Mouse (Mus musculus): ENCODE results near the gene Zhx3. TPM values are rescaled to one million over a fixed set of nuclear protein-coding genes. Genes with fewer than 3 reads are reported as not detected.

Zhx3 gene
- polyA plus RNA-seq, 1 experiment from 2014 or later, result 14.5 TPM

DNA sequence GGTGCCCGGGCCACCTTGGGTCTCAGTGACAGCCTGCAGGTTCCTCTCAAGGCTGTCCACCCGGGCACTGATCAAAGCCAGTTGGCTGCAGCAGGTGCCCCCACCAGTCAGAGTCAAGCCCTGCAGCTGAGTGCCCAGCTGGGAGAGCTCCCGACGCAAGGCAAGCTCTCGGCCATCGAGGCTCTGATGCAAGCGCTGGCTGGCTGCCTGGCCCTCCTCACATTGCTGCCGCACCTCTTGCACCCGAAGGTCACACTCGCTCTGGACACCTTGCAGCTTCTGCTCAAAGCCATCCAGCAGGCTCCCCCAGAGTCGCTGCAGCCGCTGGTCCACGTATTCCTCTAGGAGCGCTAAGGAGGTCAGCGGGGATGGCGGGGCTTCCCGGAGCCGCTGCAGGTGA is 35.8 kb upstream of the Zhx3 start:
- ATAC-seq (replicated peaks; ENCODE audit: low FRiP score), result no peak
- no peaks in the 10 kb centered on the region for H3K9me3 ChIP-seq (replicated peaks)
- peaks cover 14% of the 10 kb centered on the region for H3K4me1 ChIP-seq
- peaks cover 41% of the 10 kb centered on the region for H3K27me3 ChIP-seq
- no peak overlapping the region for H3K9ac ChIP-seq
- H3K36me3 ChIP-seq, result 0 out of 2 replicates have a peak, but pooled peaks cover 5% of the 10 kb centered on the region
- no peak overlapping the region for H3K27ac ChIP-seq
- H3K4me3 ChIP-seq (replicated peaks), result no peak overlapping the region
- no peak overlapping the region for H3K4me2 ChIP-seq
- 66% methylated on average over 18 of the region's 18 CpGs for whole genome bisulfite sequencing

DNA sequence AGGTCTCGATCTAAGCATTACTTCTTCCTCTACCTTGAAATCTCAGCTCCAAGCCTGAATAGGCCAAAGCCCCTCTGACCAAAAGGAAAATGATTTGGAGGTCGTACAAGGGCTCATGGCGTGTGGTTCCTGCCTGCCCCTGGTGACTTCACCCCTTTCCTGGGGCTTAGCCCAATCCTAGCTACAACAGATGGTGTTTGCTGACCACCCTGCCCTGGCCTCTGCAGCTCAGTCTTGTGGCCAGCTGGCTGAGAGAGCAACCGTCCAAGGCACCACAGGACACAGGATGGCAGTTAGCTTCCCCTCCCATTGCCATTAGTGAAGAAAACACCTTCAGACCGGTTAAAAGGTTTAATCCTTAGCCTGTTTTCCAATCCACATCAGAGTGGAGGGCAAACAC is 33.3 kb upstream of the Zhx3 start:
- Histone ChIP-seq H3K4me2 (no peak overlapping the region), H3K36me3 (0 out of 2 replicates have a peak, but pooled peaks cover 5% of the 10 kb centered on the region), H3K9me3 (replicated peaks) (no peaks in the 10 kb centered on the region), H3K27me3 (peaks cover 17% of the 10 kb centered on the region), H3K4me3 (replicated peaks) (no peak overlapping the region), H3K9ac (no peak overlapping the region), H3K4me1 (no peaks in the 10 kb centered on the region), H3K27ac (no peak overlapping the region)
- WGBS, result 66% methylated on average over 5 of the region's 5 CpGs
- ATAC-seq (replicated peaks; ENCODE audit: low FRiP score), result no peak

DNA sequence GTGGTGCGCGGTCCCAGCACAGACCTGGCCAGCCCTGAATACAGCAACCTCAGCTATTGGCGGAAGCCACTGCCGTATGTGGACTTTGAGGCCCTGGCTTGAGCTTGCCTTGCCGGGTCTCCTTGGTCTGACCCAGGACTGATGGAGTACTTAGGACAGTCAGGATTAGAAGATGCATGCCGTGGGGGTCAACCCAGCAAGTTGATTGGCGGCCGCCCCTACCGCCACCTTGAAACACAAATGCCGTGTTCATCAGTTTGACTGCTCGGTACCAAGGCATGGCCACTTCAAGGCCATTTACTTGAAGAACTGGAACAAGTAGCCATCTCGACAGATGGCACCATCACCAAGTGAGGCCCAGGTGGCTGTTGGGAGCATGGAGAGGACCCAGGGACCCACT is 32.5 kb upstream of the Zhx3 start:
- no peak for ATAC-seq (replicated peaks; ENCODE audit: low FRiP score)
- WGBS, result 95% methylated on average over 12 of the region's 12 CpGs
- no peaks in the 10 kb centered on the region for H3K9me3 ChIP-seq (replicated peaks)
- H3K4me2 ChIP-seq, result no peak overlapping the region
- H3K27ac ChIP-seq, result no peak overlapping the region
- H3K36me3 ChIP-seq, result 0 out of 2 replicates have a peak, but pooled peaks cover 5% of the 10 kb centered on the region
- H3K4me3 ChIP-seq (replicated peaks), result no peak overlapping the region
- H3K4me1 ChIP-seq, result no peaks in the 10 kb centered on the region
- peaks cover 9% of the 10 kb centered on the region for H3K27me3 ChIP-seq
- H3K9ac ChIP-seq, result no peak overlapping the region

DNA sequence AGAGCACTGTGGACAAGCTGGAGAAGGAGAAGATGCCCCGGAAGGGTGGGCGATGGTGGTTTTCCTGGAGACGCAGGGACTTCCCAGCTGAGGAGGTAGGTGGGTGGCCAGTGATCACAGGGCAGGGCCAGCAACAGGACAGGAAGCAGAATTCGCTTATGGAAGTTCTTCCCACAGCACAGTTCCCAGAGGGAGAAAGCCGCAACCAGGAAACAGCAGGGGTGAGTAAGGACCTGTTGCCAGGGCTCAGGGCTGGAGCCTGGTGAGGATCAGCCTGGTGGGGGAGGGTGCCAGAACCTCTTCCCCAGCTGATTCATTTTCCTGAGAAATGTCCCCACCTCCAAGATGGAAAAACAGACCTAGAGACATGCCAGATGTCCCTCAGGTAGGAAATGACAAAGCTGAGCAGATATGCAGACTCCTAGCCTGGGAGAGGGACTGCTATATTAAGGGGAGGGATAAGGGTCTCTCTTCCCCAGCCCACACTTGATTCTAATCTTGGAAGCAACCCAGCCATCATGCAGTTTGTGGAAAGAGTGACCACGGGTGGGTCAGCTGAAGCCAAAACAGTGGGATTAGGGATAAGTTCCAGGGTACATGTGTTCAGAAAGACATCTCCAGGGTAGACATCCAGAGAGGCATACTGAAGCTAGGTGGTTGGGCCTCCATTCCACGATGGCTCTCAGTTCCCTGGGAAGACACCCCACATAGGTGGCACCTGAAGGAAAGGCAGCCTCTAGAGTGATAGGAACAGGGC is 29.0 kb upstream of the Zhx3 start:
- H3K4me2 ChIP-seq, result no peak overlapping the region
- H3K4me3 ChIP-seq (replicated peaks), result no peak overlapping the region
- H3K9me3 ChIP-seq (replicated peaks), result no peaks in the 10 kb centered on the region
- no peak overlapping the region for H3K27ac ChIP-seq
- WGBS, result 75% methylated on average over 7 of the region's 7 CpGs
- H3K4me1 ChIP-seq, result no peaks in the 10 kb centered on the region
- no peak for ATAC-seq (replicated peaks; ENCODE audit: low FRiP score)
- no peaks in the 10 kb centered on the region for H3K27me3 ChIP-seq
- no peak overlapping the region for H3K9ac ChIP-seq
- 0 out of 2 replicates have a peak, but pooled peaks cover 5% of the 10 kb centered on the region for H3K36me3 ChIP-seq

DNA sequence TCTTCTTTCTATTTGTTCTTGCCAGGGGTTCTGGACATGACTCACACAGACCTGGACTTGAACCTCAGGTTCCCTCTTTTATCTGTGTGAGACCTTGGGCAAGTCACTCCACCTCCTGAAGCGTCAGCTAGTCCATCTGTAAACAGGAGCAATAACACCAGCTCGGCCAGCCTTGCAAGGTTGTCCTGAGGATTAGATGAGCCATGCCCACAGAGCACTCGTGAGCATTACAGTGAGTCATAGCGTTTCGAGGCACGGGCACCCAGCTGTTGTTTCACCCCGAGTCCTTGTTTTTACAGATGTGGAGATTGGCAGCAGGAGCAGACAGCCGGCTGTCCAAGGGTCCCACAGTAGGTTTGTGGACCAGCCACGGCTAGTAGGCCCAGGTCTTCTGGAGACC is 18.9 kb upstream of the Zhx3 start:
- no peak for ATAC-seq (replicated peaks; ENCODE audit: low FRiP score)
- H3K36me3 ChIP-seq, result no peaks in the 10 kb centered on the region
- H3K4me2 ChIP-seq, result no peak overlapping the region
- no peak overlapping the region for H3K9ac ChIP-seq
- WGBS, result 83% methylated on average over 9 of the region's 9 CpGs
- H3K4me3 ChIP-seq (replicated peaks), result no peak overlapping the region
- no peaks in the 10 kb centered on the region for H3K9me3 ChIP-seq (replicated peaks)
- peaks cover 15% of the 10 kb centered on the region for H3K4me1 ChIP-seq
- H3K27me3 ChIP-seq, result no peaks in the 10 kb centered on the region
- H3K27ac ChIP-seq, result no peak overlapping the region

DNA sequence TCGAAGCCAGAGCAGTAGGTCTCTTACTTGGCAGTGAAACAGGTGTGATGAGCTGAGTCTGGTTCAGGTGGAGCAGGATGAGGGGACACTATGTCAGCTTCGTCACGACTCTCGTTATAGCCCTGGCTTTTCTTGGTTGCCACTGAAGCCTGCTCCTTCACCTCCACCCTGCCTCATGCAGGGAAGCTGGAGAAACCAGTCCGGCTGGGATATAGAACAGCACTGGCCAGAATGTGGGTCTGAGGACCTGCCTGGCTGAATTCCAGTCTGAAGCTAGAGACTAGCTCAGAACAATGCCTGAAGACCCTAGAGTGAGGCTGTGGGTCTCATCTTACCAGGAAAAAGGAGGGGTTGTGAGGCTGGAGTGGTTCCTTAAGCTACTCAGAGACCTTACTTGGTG is 18.2 kb upstream of the Zhx3 start:
- ATAC-seq (replicated peaks; ENCODE audit: low FRiP score), result no peak
- 81% methylated on average over 5 of the region's 5 CpGs for WGBS
- H3K9me3 ChIP-seq (replicated peaks), result no peaks in the 10 kb centered on the region
- no peak overlapping the region for H3K4me2 ChIP-seq
- H3K27ac ChIP-seq, result no peak overlapping the region
- H3K36me3 ChIP-seq, result no peaks in the 10 kb centered on the region
- no peak overlapping the region for H3K4me3 ChIP-seq (replicated peaks)
- H3K27me3 ChIP-seq, result no peaks in the 10 kb centered on the region
- no peak overlapping the region for H3K9ac ChIP-seq
- H3K4me1 ChIP-seq, result peaks cover 15% of the 10 kb centered on the region

DNA sequence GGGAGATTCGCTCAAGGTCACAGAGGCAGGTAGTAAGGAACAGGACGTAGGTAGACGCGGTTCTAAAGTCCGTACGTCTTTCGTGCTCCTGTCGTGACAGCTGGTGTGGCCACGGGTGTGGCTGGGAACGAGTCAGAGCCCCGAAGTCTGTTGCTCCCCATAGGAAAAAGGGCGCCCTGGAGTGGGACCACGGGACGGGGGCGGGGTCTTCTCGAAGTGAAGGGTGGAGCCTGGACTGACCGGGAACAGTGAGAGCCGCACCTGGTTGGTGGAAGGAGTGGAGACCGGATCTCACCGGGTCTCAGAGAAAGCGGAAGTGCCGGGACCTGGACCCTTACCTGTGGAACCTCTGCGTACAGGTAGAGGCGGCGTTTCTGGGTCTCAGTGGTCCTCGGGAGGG is 15.1 kb upstream of the Zhx3 start:
- no peaks in the 10 kb centered on the region for H3K9me3 ChIP-seq (replicated peaks)
- H3K36me3 ChIP-seq, result no peaks in the 10 kb centered on the region
- peak overlapping the region; percentile 47 for H3K4me3 ChIP-seq (replicated peaks)
- under 1% methylated on average over 26 of the region's 26 CpGs for WGBS
- H3K27me3 ChIP-seq, result no peaks in the 10 kb centered on the region
- peak overlapping the region; percentile 76 for H3K4me2 ChIP-seq
- H3K4me1 ChIP-seq, result peaks cover 15% of the 10 kb centered on the region
- H3K27ac ChIP-seq, result peak overlapping the region; percentile 30; the same call in 1 of the 2 replicates
- H3K9ac ChIP-seq, result peak overlapping the region; percentile 18
- ATAC-seq (replicated peaks; ENCODE audit: low FRiP score), result peak; percentile 92

DNA sequence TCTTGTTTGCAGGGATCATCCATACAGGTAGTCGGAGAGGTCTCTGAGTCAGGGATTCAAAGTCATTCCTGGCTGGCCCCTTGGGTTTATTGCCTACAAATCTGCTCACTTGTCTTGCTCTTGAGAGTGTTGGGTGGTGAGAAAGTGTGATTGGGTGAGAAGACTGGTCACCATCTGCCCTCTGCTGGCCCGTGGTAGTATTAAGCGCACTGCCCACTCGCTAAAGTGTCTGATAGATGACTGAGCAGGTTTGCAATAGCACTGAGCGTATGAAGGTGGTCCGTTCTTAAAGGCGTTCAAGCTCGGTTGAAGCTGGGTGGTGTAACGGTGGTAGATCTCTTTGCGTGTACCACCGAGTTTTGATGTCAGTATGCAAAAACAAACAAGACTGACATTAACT is 14.5 kb upstream of the Zhx3 start:
- Histone ChIP-seq H3K4me3 (replicated peaks) (peak overlapping the region; percentile 47), H3K9ac (peak overlapping the region; percentile 18; the same call in 1 of the 2 replicates), H3K36me3 (no peaks in the 10 kb centered on the region), H3K27ac (peak overlapping the region; percentile 30; the same call in 1 of the 2 replicates), H3K9me3 (replicated peaks) (no peaks in the 10 kb centered on the region), H3K4me1 (peaks cover 15% of the 10 kb centered on the region), H3K4me2 (peak overlapping the region; percentile 76), H3K27me3 (no peaks in the 10 kb centered on the region)
- ATAC-seq (replicated peaks; ENCODE audit: low FRiP score), result peak; percentile 88
- 2% methylated on average over 11 of the region's 11 CpGs for WGBS

DNA sequence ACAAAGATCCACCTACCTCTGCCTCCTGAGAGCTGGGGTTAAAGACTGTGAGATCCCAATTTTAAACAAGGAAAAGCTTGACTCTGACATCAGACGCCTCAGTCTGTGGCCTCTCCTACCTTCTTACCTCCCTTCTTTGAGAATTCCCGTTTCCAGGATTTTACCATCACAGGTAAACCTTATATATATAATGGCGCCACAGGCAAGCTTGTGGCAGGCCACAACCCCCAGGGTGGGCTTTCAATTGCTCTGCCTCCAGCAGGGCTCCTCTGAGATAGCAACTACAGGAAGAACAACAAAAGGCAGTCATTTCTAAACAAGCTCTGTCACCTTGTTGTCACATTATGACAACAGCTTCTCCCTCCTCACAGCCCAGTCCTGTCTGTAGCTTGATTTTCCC is 13.4 kb upstream of the Zhx3 start:
- Histone ChIP-seq H3K4me1 (peaks cover 15% of the 10 kb centered on the region), H3K4me2 (no peak overlapping the region), H3K27ac (no peak overlapping the region), H3K27me3 (no peaks in the 10 kb centered on the region), H3K9ac (no peak overlapping the region), H3K4me3 (replicated peaks) (no peak overlapping the region), H3K36me3 (no peaks in the 10 kb centered on the region), H3K9me3 (replicated peaks) (no peaks in the 10 kb centered on the region)
- 74% methylated on average over 3 of the region's 3 CpGs for WGBS
- no peak for ATAC-seq (replicated peaks; ENCODE audit: low FRiP score)

DNA sequence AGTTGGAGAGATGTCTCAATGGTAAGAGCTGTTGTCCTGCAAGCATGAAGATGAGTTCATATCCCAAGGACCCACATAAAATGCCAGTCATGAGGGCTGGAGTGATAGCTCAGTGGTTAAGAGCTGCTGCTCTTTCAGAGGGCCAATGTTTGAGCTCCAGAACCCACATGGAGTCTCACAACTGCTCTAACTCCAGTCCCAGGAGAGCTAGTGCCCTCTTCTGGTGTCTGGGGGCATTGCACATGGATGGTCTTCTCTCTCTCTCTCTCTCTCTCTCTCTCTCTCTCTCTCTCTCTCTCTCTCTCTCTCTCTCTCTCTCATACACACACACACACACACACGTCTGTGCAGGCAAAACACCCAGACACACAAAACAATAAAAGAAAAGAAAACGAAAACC is 12.0 kb upstream of the Zhx3 start:
- Histone ChIP-seq H3K36me3 (no peaks in the 10 kb centered on the region), H3K9me3 (replicated peaks) (no peaks in the 10 kb centered on the region), H3K4me2 (no peak overlapping the region), H3K27ac (no peak overlapping the region), H3K9ac (no peak overlapping the region), H3K27me3 (no peaks in the 10 kb centered on the region), H3K4me1 (peaks cover 17% of the 10 kb centered on the region), H3K4me3 (replicated peaks) (no peak overlapping the region)
- WGBS, result 44% methylated on average over 2 of the region's 2 CpGs
- ATAC-seq (replicated peaks; ENCODE audit: low FRiP score), result no peak

DNA sequence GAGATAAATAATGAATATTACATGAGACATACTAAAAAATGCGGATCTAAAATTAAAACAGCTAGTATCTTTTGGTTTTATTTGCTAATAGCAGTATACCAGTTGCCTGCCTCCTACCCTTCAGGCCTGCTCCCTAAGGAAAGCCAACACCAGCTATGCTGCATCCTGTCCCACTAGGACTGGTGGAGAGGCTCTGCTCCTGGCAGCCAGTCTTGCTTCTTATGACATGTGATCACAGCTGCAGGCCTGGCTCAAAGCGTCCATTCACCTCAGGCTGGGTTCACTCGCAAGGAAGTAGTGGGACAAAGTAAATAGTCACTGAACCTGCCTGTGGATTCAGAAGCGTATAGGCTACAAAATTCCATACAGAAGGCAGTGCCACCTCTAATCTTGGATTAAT is 11.1 kb upstream of the Zhx3 start:
- H3K4me1 ChIP-seq, result peaks cover 17% of the 10 kb centered on the region
- H3K4me3 ChIP-seq (replicated peaks), result no peak overlapping the region
- H3K27me3 ChIP-seq, result no peaks in the 10 kb centered on the region
- WGBS, result 80% methylated on average over 4 of the region's 4 CpGs
- no peaks in the 10 kb centered on the region for H3K9me3 ChIP-seq (replicated peaks)
- H3K4me2 ChIP-seq, result no peak overlapping the region
- no peak for ATAC-seq (replicated peaks; ENCODE audit: low FRiP score)
- no peaks in the 10 kb centered on the region for H3K36me3 ChIP-seq
- no peak overlapping the region for H3K9ac ChIP-seq
- H3K27ac ChIP-seq, result no peak overlapping the region

DNA sequence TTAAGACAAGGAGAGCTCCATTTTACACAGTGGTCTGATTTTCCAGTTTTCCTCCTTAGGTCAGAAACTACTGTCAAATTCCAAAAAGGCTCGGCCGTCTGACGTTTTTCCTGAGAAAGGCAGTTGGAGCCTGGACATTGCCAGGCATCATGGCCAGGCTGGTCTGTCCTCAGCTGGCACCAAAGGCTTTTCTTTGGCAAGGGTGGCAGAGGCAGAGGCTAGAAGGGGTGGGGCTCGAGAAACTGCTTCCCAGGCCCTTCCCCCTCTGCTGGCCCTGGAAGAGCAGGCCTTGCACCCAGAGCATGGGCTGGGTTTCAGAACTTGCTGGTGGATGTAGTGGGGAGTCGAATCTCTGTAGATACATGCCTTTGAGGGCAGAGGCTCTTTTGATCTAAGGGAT is 9.6 kb upstream of the Zhx3 start:
- no peak overlapping the region for H3K4me2 ChIP-seq
- no peak for ATAC-seq (replicated peaks; ENCODE audit: low FRiP score)
- no peaks in the 10 kb centered on the region for H3K36me3 ChIP-seq
- H3K9me3 ChIP-seq (replicated peaks), result no peaks in the 10 kb centered on the region
- 81% methylated on average over 5 of the region's 5 CpGs for WGBS
- H3K4me3 ChIP-seq (replicated peaks), result no peak overlapping the region
- H3K4me1 ChIP-seq, result peaks cover 6% of the 10 kb centered on the region; the same call in 1 of the 2 replicates
- no peaks in the 10 kb centered on the region for H3K27me3 ChIP-seq
- H3K9ac ChIP-seq, result no peak overlapping the region
- no peak overlapping the region for H3K27ac ChIP-seq

All from kidney, embryonic 15.5 days (tissue).